Mouse (Mus musculus) liver, embryonic 15.5 days (tissue): ENCODE data around the gene Rfx1. TPM values are rescaled to one million over a fixed set of nuclear protein-coding genes. Genes with fewer than 3 reads are reported as not detected.

ENCODE experiments used
- ATAC-seq: fragments of 200-750 bp; cut with Nextera tagmentation; 2 replicates; pipeline ENCODE4 v1.8.0; 2017; ENCODE audit warnings: moderate number of reproducible peaks, mild to moderate bottlenecking, moderate library complexity; ENCODE audit not compliant: insufficient read depth
- H3K27ac ChIP-seq: fragments of 300-500 bp; sonication (generic); replicated peaks from 2 replicates; pipeline ENCODE4 v1.5.1; 2015; ENCODE audit warnings: mild to moderate bottlenecking, inconsistent platforms
- H3K27me3 ChIP-seq: fragments of 300-500 bp; sonication (generic); 2 replicates; pipeline ENCODE4 v1.6.1; 2015; ENCODE audit warnings: mild to moderate bottlenecking, inconsistent platforms
- H3K36me3 ChIP-seq: fragments of 300-500 bp; sonication (generic); replicated peaks from 2 replicates; pipeline ENCODE4 v1.6.1; 2015; ENCODE audit warnings: moderate library complexity, mild to moderate bottlenecking, inconsistent platforms
- H3K4me1 ChIP-seq: fragments of 300-500 bp; sonication (generic); replicated peaks from 2 replicates; pipeline ENCODE4 v1.6.1; 2015; ENCODE audit warnings: inconsistent platforms
- H3K4me2 ChIP-seq: fragments of 300-500 bp; sonication (generic); 2 replicates; pipeline ENCODE4 v1.6.1; 2015; ENCODE audit warnings: moderate library complexity, mild to moderate bottlenecking, inconsistent platforms
- H3K4me3 ChIP-seq: fragments of 300-500 bp; sonication (generic); replicated peaks from 2 replicates; pipeline ENCODE4 v1.5.1; 2015; ENCODE audit warnings: mild to moderate bottlenecking, inconsistent platforms
- H3K9ac ChIP-seq: fragments of 300-500 bp; sonication (generic); 2 replicates; pipeline ENCODE4 v1.6.1; 2015; ENCODE audit warnings: moderate library complexity, mild to moderate bottlenecking, inconsistent platforms
- H3K9me3 ChIP-seq: fragments of 300-500 bp; sonication (generic); replicated peaks from 2 replicates; pipeline ENCODE4 v1.6.1; 2016; ENCODE audit warnings: inconsistent platforms
- WGBS: fragments of 180-500 bp; shearing (Covaris S2); methylation state at CpG from one replicate; pipeline ENCODE4 v1.1.7; 2015; ENCODE audit warnings: mixed read lengths; ENCODE audit not compliant: insufficient replicate concordance; 5-methylcytosine and 5-hydroxymethylcytosine counted together
- polyA plus RNA-seq: library from polyadenylated mRNA; unstranded; fragments of >200 nt; fragmentation: Nextera tagmentation; extraction: Ambion mirVana; gene quantifications from 2 replicates; pipeline ENCODE4 v1.2.1, GENCODE M21; 2015

Gene Rfx1
- polyA plus RNA-seq, 1 experiment from 2014 or later, result 2.4 TPM

DNA sequence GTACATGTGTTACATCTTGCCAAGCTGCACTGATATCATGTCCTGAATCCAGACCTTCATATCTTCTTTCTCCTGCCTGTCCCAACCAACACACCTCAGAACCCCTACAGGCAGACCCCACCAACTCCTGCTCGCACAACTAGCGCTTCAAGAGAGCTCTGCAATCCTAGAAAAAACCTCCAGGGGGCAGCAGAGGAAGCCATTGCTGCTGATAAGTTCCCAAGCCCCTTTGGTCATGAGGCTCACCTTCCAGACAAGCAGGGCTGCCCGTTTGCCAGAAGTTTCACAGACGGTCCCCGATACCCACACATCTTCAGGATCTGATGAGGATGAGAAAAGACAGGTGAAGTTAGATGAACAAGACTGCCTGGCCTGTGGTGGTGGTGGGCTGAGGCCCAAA lies 27.6 kb upstream of the Rfx1 start:
- Histone ChIP-seq H3K9me3 (no peaks in the 10 kb centered on the region), H3K36me3 (no peaks in the 10 kb centered on the region), H3K4me3 (no peak overlapping the region), H3K4me2 (no peak overlapping the region), H3K27me3 (peaks cover 61% of the 10 kb centered on the region), H3K9ac (no peak overlapping the region), H3K4me1 (peaks cover 7% of the 10 kb centered on the region), H3K27ac (no peak overlapping the region)
- no peak for ATAC-seq
- WGBS, result 4% methylated on average over 5 of the region's 5 CpGs

DNA sequence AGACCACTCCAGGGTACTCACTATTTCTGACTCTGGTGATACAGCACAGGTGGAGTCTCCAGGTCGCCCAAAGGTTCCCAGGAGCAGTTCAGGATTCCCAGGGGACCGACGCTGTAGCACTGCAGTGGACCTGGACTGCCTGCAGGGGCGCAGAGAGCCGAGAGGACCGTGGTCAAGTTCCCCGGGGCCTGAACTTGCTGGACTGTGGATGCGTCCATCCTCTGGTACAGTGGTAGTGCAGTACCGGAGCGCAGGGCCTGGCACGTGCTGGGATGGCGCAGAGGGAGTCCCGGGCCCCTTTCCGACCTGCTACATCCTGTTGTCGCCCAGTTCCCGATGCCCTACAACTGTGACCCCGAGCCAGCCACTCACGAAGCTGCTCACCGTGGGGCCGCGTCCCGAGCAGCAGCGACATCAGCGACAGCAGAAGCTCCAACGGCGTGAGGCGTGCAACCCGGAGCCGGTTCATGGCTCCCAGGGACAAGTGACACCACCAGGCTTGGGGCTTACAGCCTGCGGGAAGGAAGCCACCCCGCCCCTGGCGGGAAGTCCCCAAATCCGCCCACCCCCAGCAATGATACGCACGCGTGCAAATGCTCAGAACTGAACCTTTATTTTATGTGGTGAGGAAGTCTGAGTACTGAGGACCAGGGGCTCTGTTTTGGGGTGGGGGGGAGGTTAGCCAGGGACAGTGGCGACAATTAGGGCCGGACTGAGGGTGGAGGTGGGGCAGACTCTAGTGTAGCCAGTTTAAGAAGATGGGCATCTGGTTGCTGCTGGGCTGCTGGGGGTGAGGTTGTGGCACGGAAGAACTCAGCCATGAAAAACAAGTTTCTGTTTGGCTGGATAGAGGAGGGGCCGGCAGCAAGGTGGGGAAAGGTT lies 24.3 kb upstream of the Rfx1 start, which contains the start of gene Il27ra:
Il27ra (minus strand) TSS at position 524 of the 882 bp plus-strand sequence.
- Histone ChIP-seq H3K4me2 (peak within 1 kb of the TSS; percentile 56), H3K36me3 (no peaks in the 10 kb centered on the region), H3K9ac (no peak within 1 kb of the TSS), H3K27ac (no peak within 1 kb of the TSS), H3K9me3 (no peaks in the 10 kb centered on the region), H3K27me3 (peaks cover 76% of the 10 kb centered on the region), H3K4me1 (peaks cover 13% of the 10 kb centered on the region), H3K4me3 (peak within 1 kb of the TSS; percentile 40)
- WGBS, result 1% methylated on average over 40 of the region's 40 CpGs
- ATAC-seq, result peak; percentile 25; the same call in 1 of the 2 replicates

DNA sequence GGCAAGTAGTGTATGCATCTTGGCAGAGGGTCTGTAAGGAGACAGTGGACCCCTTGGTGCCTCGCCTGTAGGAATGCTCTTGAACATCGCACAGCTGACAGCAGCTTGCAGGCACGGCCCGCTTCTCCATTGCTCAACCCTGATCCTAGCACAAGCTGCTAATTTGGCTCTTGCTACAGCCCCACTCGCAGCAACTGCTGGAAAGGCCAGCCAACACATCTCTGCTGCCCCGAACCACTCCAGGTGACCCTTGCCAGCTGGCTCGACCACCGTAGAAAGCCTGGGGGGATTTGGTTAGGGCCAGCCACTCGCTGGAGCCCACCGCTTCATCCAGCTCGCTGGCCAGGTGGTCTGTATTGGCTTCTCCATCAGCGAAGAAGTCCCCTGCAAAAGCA lies 23.7 kb upstream of the Rfx1 start:
- Histone ChIP-seq H3K9me3 (no peaks in the 10 kb centered on the region), H3K36me3 (no peaks in the 10 kb centered on the region), H3K4me1 (peaks cover 13% of the 10 kb centered on the region), H3K4me2 (peak overlapping the region; percentile 56), H3K27ac (no peak overlapping the region), H3K27me3 (peaks cover 75% of the 10 kb centered on the region), H3K9ac (no peak overlapping the region), H3K4me3 (peak overlapping the region; percentile 40; the same call in 1 of the 2 replicates)
- ATAC-seq, result no peak
- 31% methylated on average over 12 of the region's 12 CpGs for WGBS

DNA sequence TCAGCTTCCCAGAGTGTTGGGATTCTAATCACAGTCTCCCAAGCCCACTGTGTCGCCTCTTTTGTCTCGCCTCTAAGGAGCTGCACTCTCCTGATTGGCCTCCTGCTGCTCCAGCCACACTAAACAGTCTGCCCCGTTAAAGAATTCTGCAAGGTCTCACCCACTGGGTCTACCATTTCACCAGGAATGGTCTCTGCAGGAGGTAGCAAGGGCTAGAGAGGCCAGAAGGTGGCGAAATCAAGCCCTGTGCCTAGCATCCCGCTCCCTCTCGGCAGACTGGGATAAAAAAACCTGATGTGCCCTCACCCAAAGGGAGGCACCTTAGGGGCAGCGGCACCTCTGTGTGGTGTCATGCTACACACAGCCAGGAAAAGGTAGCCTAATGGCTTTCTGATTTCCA lies 22.5 kb upstream of the Rfx1 start:
- peaks cover 13% of the 10 kb centered on the region for H3K4me1 ChIP-seq
- peaks cover 73% of the 10 kb centered on the region for H3K27me3 ChIP-seq
- no peak overlapping the region for H3K4me3 ChIP-seq
- H3K4me2 ChIP-seq, result no peak overlapping the region
- H3K27ac ChIP-seq, result no peak overlapping the region
- no peak for ATAC-seq
- H3K9me3 ChIP-seq, result no peaks in the 10 kb centered on the region
- no peak overlapping the region for H3K9ac ChIP-seq
- H3K36me3 ChIP-seq, result no peaks in the 10 kb centered on the region
- WGBS, result 11% methylated on average over 7 of the region's 7 CpGs

DNA sequence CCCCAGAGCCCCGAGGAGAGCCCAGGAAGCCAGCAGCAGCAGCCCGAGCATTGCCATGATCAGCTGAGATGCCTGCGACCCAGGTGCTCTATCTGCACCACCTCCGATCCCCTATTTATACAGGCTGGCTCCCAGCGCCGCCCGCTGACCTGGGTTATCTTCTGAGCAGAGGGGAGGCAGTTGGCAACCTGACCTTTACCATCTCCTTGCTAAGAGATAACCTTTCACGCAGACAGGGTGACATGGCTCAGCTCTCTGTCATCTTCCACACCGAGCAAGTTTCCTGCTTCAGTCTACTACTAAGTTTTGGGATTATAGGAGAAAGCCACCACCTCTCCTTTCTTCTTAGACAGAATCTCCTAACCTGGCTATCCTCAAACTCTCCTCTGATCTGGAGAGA lies 21.7 kb upstream of the Rfx1 start, which contains the start of gene Rln3:
Rln3 (minus strand) TSS at position 101 of the 400 bp plus-strand sequence.
- no peak within 1 kb of the TSS for H3K4me2 ChIP-seq
- no peak within 1 kb of the TSS for H3K9ac ChIP-seq
- no peak for ATAC-seq
- no peak within 1 kb of the TSS for H3K27ac ChIP-seq
- H3K27me3 ChIP-seq, result peaks cover 73% of the 10 kb centered on the region
- no peak within 1 kb of the TSS for H3K4me3 ChIP-seq
- no peaks in the 10 kb centered on the region for H3K36me3 ChIP-seq
- peaks cover 13% of the 10 kb centered on the region for H3K4me1 ChIP-seq
- WGBS, result 8% methylated on average over 9 of the region's 9 CpGs
- H3K9me3 ChIP-seq, result no peaks in the 10 kb centered on the region

DNA sequence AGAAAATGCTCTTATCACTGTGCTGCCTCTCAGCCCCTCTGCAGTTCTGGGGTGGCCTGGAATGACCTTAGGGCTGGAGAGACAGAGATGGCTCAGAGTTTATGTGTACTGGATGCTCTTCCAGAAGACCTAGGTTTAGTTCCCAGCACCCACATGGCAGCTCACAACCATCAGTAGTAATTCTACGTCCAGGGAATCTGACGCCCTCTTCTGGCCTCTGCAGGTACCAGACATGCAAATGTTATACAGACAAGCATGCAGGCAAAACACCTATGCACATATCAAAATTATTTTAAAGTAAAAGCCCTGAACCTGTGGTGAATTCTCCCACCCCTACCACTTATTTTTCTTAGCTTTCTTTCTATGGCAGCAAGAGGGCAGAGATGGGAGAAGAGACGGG lies 20.1 kb upstream of the Rfx1 start:
- Histone ChIP-seq H3K36me3 (no peaks in the 10 kb centered on the region), H3K9ac (no peak overlapping the region), H3K27ac (no peak overlapping the region), H3K27me3 (peaks cover 68% of the 10 kb centered on the region), H3K4me2 (no peak overlapping the region), H3K4me3 (no peak overlapping the region), H3K4me1 (peaks cover 13% of the 10 kb centered on the region), H3K9me3 (no peaks in the 10 kb centered on the region)
- 61% methylated on average over 3 of the region's 3 CpGs for WGBS
- ATAC-seq, result no peak

DNA sequence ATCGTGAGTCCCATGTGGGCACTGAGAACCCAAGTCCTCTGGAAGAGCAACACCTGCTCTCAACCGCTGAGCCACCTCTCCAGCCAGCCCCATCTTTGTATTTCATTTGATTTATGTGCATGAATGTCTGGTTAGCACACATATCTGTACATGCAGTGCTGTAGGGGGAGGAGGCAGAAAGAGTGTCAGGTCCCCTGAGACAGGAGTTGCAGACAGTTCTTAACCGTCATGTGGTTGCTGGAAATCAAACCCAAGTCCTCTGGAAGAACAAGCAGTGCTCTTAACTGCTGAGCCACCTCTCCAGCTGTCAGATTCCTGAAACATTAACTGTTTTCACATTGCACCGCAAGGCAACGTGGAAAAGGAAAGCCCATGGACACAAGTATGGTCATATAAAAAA lies 18.5 kb upstream of the Rfx1 start:
- ATAC-seq, result no peak
- Histone ChIP-seq H3K36me3 (no peaks in the 10 kb centered on the region), H3K4me2 (no peak overlapping the region), H3K27me3 (peaks cover 52% of the 10 kb centered on the region), H3K27ac (no peak overlapping the region), H3K9ac (no peak overlapping the region), H3K4me3 (no peak overlapping the region), H3K4me1 (peaks cover 12% of the 10 kb centered on the region; the same call in 1 of the 2 replicates), H3K9me3 (no peaks in the 10 kb centered on the region)
- WGBS, result 63% methylated on average over 5 of the region's 5 CpGs

DNA sequence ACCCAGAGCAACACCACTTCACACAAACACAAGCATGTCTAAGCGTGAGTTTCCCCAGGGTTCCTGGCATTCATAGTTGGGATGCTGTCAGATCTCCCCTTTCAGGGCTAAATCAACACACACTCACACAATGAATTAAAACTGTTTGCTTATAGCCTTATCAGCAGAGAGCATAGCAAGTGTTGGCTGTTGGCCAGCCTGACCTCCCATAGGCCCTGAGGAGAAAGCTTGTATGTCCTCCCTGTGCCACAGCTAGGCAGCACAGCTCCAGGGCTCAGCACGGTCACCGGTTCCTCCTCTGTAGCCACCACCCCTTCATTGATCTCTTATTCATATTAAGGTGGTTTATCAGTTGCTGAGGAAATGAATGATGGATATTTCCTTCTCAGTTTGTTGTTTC lies 13.9 kb upstream of the Rfx1 start:
- WGBS, result 24% methylated on average over 3 of the region's 3 CpGs
- ATAC-seq, result no peak; the same call in 1 of the 2 replicates

DNA sequence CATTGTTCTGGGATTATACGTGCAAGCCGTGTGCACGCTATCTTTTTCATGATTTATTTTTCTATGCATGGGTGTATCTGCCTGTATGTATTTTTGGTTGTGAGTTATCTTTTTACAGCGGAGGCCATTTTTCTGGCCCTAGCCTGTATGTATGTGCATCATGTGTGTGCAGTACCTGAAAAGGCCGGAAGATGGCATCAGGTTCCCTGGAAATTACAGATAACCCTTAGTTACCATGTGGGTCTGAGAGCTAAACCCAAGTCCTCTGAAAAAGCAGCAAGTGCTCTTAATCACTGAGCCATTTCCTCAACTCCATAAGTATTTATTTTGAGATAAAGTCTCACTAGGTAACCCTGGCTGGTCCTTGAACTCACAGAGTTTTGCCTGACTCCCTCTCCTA lies 13.4 kb upstream of the Rfx1 start:
- H3K27ac ChIP-seq, result no peak overlapping the region
- WGBS, result 77% methylated on average over 5 of the region's 5 CpGs
- peaks cover 22% of the 10 kb centered on the region for H3K27me3 ChIP-seq
- no peaks in the 10 kb centered on the region for H3K9me3 ChIP-seq
- no peak overlapping the region for H3K4me3 ChIP-seq
- H3K9ac ChIP-seq, result no peak overlapping the region
- no peak overlapping the region for H3K4me2 ChIP-seq
- no peaks in the 10 kb centered on the region for H3K36me3 ChIP-seq
- H3K4me1 ChIP-seq, result peaks cover 6% of the 10 kb centered on the region; the same call in 1 of the 2 replicates
- ATAC-seq, result no peak

More for the DNA sequence above, 13.9 kb upstream of the Rfx1 start:
- Histone ChIP-seq H3K9ac (no peak overlapping the region), H3K27me3 (peaks cover 22% of the 10 kb centered on the region), H3K9me3 (no peaks in the 10 kb centered on the region), H3K27ac (no peak overlapping the region), H3K4me3 (no peak overlapping the region), H3K4me1 (peaks cover 6% of the 10 kb centered on the region; the same call in 1 of the 2 replicates), H3K36me3 (no peaks in the 10 kb centered on the region), H3K4me2 (no peak overlapping the region)

DNA sequence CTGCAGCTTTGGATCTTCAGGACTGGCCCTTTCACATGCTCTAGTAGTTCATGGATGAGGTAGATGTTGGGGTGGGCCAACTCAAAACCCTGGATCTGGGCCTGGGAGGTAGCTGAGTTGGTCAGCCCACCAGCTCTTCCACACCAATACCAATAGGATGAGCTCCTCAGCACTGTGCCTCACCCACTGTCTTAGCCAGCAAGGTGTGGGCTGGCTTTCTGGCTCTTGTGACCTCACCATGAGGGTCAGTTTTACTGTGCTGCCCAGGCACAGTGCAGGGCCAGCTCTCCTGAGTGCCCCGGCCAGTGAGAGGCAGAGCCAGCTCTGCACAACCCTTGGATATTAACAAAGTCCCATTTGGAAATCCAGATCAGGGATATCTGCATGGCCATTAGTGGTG lies 8.8 kb upstream of the Rfx1 start:
- no peak for ATAC-seq
- no peaks in the 10 kb centered on the region for H3K9me3 ChIP-seq
- H3K27ac ChIP-seq, result no peak overlapping the region
- peaks cover 8% of the 10 kb centered on the region; the same call in 1 of the 2 replicates for H3K4me1 ChIP-seq
- no peak overlapping the region for H3K9ac ChIP-seq
- H3K4me3 ChIP-seq, result no peak overlapping the region
- no peaks in the 10 kb centered on the region for H3K36me3 ChIP-seq
- no peak overlapping the region for H3K4me2 ChIP-seq
- 62% methylated on average over 1 of the region's 1 CpGs for WGBS
- 0 out of 2 replicates have a peak, but pooled peaks cover 4% of the 10 kb centered on the region for H3K27me3 ChIP-seq

DNA sequence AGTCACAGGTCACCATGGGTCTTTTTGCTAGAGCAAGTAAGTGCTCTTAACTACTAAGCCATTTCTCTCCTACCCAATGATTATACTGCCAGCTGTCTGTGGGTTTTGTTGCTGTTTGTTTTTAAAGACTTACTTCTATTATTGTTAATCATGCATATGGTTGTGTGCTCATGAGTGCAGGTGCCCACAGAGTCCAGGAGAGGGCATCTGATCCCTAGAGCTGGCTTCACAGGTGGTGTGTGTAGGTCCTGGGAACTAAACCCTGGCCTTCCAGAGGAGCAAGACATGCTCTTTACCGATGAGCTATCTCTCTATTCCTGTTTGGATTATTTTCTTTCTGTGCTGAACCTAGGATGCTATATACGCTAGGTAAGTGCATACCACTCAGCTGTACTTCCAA lies 7.4 kb upstream of the Rfx1 start:
- H3K27me3 ChIP-seq, result 0 out of 2 replicates have a peak, but pooled peaks cover 4% of the 10 kb centered on the region
- H3K36me3 ChIP-seq, result no peaks in the 10 kb centered on the region
- 81% methylated on average over 2 of the region's 2 CpGs for WGBS
- H3K9ac ChIP-seq, result no peak overlapping the region
- peaks cover 15% of the 10 kb centered on the region; the same call in 1 of the 2 replicates for H3K4me1 ChIP-seq
- no peak overlapping the region for H3K4me2 ChIP-seq
- ATAC-seq, result no peak
- H3K27ac ChIP-seq, result no peak overlapping the region
- H3K9me3 ChIP-seq, result no peaks in the 10 kb centered on the region
- no peak overlapping the region for H3K4me3 ChIP-seq
